Mouse (Mus musculus) brown adipose tissue, adult 24 weeks (tissue): ENCODE results near the gene Nt5dc3. TPM values are rescaled to one million over a fixed set of nuclear protein-coding genes. Genes with fewer than 3 reads are reported as not detected.

Experiments used
- H3K27ac ChIP-seq: fragments of 200-500 bp; replicated peaks from 2 replicates; pipeline ENCODE4 v1.5.1; 2012; ENCODE audit warnings: low read depth, mild to moderate bottlenecking, low read length
- H3K4me1 ChIP-seq: fragments of 200-500 bp; 2 replicates; pipeline ENCODE4 v1.6.1; 2012; ENCODE audit warnings: low read length, mixed read lengths; ENCODE audit not compliant: control insufficient read depth, insufficient read depth, insufficient read length
- H3K4me3 ChIP-seq: fragments of 200-500 bp; 2 replicates; pipeline ENCODE4 v1.5.1; 2012; ENCODE audit warnings: low read depth, mild to moderate bottlenecking, low read length, moderate library complexity; ENCODE audit not compliant: insufficient read depth
- polyA plus RNA-seq: library from polyadenylated mRNA; stranded (reverse); fragments of >200 nt; gene quantifications from 2 replicates; pipeline ENCODE4 v1.2.4, GENCODE M21; 2012; ENCODE audit not compliant: missing spikeins, insufficient read depth, insufficient read length

Gene Nt5dc3
- polyA plus RNA-seq, 1 experiment, result 2.8 TPM

DNA sequence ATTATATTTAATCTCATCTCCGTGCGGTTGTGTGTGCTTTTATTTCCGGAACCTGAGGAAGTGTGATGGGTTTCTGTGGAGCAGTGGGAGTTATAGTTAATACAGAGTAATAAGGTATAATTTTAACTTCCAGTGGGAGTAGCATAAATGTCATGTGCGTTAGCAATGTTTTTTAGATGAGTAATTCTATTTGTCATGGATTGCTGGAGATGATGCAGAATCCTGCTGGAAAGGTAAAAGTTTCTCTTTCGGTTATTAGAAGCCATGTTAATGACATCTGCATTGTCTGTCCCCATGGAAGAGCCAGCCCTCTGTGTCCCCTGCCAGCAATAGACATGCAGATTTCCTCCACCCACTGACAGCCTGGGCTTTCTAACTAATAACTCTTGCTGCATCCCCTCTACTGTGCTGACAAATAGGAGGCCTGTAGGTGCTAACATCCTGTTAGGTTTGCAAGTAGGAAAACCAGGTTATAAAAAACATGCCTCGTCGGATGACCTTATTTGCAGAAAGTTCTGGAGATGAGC is 10.4 kb downstream of the Nt5dc3 start:
- Histone ChIP-seq H3K27ac (no peak overlapping the region), H3K4me1 (no peaks in the 10 kb centered on the region), H3K4me3 (no peak overlapping the region)

- Histone ChIP-seq H3K4me1 (no peaks in the 10 kb centered on the region), H3K27ac (no peak overlapping the region)
Observed at GRCm38 (mm10) chr10:86791507-86792184, 12.8 kb downstream of the Nt5dc3 start.

GRCm38 (mm10) chr10:86793509-86793951 is 14.7 kb downstream of the Nt5dc3 start:
- Histone ChIP-seq H3K4me1 (no peaks in the 10 kb centered on the region), H3K4me3 (no peak overlapping the region), H3K27ac (no peak overlapping the region)

More at GRCm38 (mm10) chr10:86791507-86792184, 12.8 kb downstream of the Nt5dc3 start:
- no peak overlapping the region for H3K4me3 ChIP-seq

DNA sequence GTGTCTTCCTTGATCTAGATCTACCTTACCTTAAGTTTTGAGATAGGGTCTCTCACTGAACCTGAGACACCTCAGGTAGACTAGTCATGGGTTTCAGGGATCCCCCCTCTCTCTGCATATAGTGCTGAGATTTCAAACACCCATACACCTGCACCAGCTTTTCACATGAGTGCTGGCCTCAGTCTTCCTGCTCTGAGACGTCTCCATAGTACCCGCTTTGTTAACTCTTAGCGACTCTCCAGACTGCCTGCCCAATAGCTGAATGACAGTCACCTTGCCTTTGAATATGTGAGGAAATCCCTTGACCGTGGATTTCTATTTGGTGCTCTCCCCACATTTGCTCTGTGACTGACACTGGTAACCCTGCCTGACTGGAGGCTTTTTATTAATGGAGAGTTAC is 15.4 kb downstream of the Nt5dc3 start:
- H3K27ac ChIP-seq, result no peak overlapping the region
- no peaks in the 10 kb centered on the region for H3K4me1 ChIP-seq
- no peak overlapping the region for H3K4me3 ChIP-seq

DNA sequence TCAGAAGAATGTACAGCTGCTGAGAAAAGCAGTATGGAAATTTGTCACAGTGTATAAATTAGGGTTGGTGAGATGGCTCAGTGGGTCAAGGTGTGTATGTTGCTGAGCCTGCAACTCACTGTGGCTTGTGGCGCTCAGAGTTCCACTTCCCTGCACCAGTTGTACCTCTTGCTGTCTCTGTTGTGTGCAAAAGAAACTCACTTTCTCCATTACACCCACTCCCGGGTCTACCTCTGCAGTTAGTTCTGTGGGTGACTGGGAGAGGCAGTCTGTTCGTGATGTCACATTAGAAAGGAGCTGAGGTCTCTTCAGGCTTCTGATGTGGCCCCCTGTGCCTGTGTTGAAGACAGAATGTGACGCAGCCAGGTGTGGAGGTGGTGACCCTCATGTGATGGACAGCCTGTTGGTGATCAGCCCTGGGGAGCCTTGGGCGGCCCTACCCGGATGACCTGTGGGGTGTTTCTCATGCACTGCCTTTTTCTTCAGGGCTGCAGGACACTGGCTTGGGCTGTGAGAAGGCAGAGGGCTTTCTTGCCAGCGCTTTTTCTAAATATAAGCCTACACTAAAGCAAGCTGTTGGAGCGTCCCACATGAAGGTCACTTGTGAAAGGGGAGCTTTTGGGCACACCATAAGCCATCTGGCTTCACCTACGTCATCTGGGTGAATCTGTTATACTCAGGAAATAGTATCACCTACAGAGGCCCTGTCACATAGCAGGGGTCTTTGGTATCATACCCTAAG is 16.2 kb downstream of the Nt5dc3 start:
- H3K4me3 ChIP-seq, result no peak overlapping the region
- no peaks in the 10 kb centered on the region for H3K4me1 ChIP-seq
- no peak overlapping the region for H3K27ac ChIP-seq

- no peaks in the 10 kb centered on the region for H3K4me1 ChIP-seq
- no peak overlapping the region for H3K4me3 ChIP-seq
- no peak overlapping the region for H3K27ac ChIP-seq
Observed at GRCm38 (mm10) chr10:86796073-86796741, 17.4 kb downstream of the Nt5dc3 start.

DNA sequence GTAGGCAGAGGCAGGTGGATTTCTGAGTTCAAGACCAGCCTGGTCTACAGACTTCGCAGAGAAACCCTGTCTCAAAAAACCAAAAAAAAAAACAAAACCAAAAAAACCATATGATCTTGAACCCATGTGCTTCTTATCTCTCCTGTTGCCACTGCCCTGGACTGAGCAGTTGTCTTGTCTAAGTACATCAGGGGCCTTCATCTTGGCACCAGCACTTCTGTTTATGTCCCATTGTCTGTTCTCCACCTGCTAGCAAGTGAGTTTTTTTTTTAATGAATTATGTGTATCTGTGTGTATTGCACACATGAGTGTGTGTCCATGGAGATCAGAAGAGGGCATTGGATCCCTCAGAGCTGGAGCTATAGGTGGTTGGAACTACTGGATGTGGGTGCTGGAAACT is 28.6 kb downstream of the Nt5dc3 start:
- Histone ChIP-seq H3K27ac (no peak overlapping the region), H3K4me3 (no peak overlapping the region)

GRCm38 (mm10) chr10:86808013-86808758 is 29.4 kb downstream of the Nt5dc3 start:
- no peak overlapping the region for H3K4me3 ChIP-seq
- no peak overlapping the region for H3K27ac ChIP-seq
- H3K4me1 ChIP-seq, result peaks cover 5% of the 10 kb centered on the region; the same call in 1 of the 2 replicates

More for the DNA sequence above, 28.6 kb downstream of the Nt5dc3 start:
- H3K4me1 ChIP-seq, result peaks cover 5% of the 10 kb centered on the region; the same call in 1 of the 2 replicates

DNA sequence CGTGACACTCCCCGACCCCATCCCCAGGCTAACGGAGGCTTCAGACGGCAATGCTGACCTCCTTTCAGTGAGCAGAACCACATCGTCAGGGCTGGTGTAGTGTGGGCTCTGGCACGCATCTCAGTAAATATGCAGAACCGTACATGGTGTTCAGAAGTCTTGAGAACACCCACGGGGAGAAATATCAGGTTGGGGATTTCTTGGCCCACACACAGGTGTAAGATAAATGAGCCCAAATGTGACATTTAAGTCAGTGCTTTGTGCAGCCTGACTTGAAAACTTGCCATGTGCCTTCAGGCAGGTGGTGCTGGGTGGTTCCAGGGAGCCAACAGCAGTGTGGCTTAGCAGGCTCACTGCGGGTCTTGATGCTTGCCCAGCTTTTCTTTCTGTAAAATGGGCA is 31.2 kb downstream of the Nt5dc3 start:
- H3K4me1 ChIP-seq, result peaks cover 5% of the 10 kb centered on the region; the same call in 1 of the 2 replicates
- no peak overlapping the region for H3K27ac ChIP-seq
- no peak overlapping the region for H3K4me3 ChIP-seq

GRCm38 (mm10) chr10:86810612-86811011 is 31.8 kb downstream of the Nt5dc3 start:
- peaks cover 5% of the 10 kb centered on the region; the same call in 1 of the 2 replicates for H3K4me1 ChIP-seq
- H3K4me3 ChIP-seq, result no peak overlapping the region
- no peak overlapping the region for H3K27ac ChIP-seq

GRCm38 (mm10) chr10:86814292-86815131 is 35.7 kb downstream of the Nt5dc3 start:
- Histone ChIP-seq H3K4me1 (peaks cover 5% of the 10 kb centered on the region; the same call in 1 of the 2 replicates), H3K4me3 (no peak overlapping the region), H3K27ac (no peak overlapping the region)

DNA sequence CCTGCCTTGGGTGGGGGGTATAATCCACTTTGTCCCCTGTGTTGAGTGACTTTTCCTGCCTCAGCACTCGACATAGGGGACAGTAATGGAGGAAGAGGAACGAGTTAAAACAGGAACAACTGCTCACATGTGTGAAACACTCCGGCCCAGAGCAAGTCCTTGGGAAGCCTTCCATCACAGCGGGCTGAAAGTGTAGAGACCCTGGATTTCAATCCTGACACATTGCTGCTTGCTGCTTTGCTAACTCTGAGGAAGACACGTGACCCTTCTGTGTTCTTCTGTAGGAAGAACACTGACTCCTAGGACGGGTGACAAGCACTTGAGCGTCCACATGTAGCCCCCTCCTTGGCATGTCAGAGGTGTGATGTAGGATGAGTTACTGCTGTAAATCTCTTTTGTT is 36.3 kb downstream of the Nt5dc3 start:
- no peak overlapping the region for H3K4me3 ChIP-seq
- H3K27ac ChIP-seq, result no peak overlapping the region
- H3K4me1 ChIP-seq, result peaks cover 5% of the 10 kb centered on the region; the same call in 1 of the 2 replicates

DNA sequence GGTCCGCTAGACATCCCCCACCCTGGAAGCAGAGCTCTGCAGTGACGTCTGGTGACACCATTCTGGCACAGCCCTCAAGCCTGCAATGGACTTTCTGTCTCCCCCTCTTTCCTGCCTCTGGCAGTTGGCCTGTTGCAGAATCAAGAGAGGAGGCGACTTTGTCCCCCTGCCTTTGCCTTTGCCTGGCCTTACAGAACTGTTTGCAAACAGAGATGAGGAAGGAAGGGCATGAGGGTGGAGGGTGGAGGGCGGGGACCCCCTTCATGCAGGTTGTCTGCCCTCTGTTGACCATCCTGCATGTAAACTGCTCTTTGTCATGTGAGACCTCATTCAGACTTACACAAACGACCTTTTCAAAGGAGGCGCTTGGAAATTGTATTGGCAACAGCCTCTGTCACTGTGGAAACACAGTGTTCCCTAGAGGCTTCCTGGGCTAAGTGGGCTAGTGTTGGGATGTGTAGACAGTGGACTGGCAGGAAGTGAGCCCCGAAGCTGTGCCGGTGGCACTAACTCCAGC is 40.9 kb downstream of the Nt5dc3 start:
- no peaks in the 10 kb centered on the region for H3K4me1 ChIP-seq
- no peak overlapping the region for H3K27ac ChIP-seq

GRCm38 (mm10) chr10:86821014-86821413 is 42.2 kb downstream of the Nt5dc3 start:
- Histone ChIP-seq H3K27ac (no peak overlapping the region), H3K4me3 (no peak overlapping the region), H3K4me1 (no peaks in the 10 kb centered on the region)

More for the DNA sequence above, 40.9 kb downstream of the Nt5dc3 start:
- H3K4me3 ChIP-seq, result no peak overlapping the region
